Mouse (Mus musculus): ENCODE results near the gene Dgkd.

GRCm38 (mm10) chr1:87900979-87901378, 47.9 kb downstream of the Dgkd start:
- TF ChIP-seq CTCF (IDR thresholded peaks at IDR 0.05; ENCODE audit: low read depth) (no peak), EP300 (IDR thresholded peaks at IDR 0.05; ENCODE audit: low read depth) (no peak)

Data from liver, embryonic 14.5 days (tissue).